Mouse (Mus musculus) mesoderm, embryonic 11.5 days (tissue): ENCODE data around the gene Clec4d.
"Not testable (repeated sequence)": the region's sequence is repeated elsewhere in the genome, so short reads cannot be mapped to it uniquely, and the experiment has no call there.

ENCODE experiments used
- DNase-seq: peaks from one replicate; pipeline ENCODE4 v3.0.0-alpha.2; 2012; ENCODE audit warnings: low read depth, low spot score

The Clec4d gene

DNA sequence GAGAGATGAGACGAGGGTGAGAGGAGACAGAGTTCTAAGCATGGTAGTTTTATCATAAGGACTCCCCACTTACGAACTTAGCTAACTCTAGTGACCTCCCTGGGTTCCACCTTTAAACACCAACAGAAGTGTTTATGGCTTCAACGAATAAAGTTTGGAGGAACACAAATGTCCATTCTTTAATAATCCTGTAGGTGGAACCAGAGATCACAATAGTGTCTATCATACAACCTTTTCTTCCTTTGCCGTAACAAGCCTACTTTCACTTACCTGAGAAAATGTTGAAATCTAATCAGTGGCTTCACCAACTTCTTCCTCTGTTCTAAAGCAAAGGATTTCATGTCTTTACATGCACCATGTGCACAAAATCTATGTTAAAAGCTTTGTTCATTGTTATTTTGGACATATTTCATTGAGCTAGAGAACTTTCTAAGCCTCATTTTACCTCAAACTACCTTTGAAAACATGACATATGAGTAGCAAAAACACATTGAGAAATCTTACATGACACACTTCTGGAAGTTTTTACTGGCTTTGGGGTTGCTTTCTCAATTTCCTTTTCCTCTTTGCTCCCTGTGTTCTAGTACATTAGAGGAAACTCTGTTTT lies at the start of gene Clec4d:
TSS of gene Clec4d (plus strand) at position 557 of the 607 bp plus-strand sequence.
- DNase-seq: no peak

DNA sequence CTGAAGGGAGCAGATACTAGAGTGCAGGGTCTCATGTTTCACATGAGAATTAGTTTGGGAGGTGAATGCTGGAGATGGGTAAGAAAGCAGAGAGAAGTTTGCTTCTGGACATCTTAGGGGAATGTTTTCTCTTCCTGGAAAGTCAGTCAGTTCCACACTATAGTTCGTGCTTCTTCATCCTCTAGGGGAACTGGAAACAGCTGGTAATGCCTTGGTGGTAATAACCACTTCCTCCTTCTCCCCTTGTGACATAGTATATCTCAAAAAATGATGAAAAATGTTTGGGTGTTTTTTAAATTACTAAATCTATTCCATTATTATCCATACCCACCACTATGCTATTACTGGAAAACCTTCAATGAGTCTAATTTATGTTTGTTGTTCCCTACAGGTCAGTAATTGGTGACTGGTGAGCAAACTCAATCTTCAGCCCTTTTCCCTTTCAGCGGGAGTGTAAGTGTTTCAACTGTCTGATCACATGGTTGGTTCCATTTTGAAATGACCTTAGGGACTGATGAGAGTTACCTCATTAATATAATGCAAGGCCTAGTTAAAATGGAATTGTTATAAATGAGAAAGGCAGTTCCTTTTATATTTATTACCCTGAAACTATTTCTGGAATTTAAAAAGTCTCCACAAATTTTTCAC lies 34.3 kb upstream of the Clec4d start:
- no peak for DNase-seq

DNA sequence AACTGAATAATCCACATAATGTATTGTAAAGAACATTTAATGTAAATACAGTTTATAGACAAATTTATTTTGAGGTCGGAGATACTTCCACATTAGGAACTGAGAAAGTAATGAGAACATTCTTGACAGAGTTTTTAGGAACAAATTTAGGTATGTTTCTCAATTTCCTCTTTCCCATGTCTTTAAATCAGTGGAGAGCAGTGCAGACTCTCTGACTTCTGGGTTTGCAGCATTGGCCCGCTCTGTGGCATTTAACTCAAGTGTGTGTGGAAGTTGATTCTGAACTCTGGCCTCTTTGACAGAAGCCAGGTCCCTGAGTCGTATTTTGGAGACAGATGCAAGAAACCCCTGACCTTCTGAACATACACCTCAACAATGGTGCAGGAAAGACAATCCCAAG lies 32.3 kb upstream of the Clec4d start, which contains the start of gene Clec4n:
TSS of gene Clec4n (plus strand) at position 200 of the 400 bp plus-strand sequence.
- DNase-seq: no peak

DNA sequence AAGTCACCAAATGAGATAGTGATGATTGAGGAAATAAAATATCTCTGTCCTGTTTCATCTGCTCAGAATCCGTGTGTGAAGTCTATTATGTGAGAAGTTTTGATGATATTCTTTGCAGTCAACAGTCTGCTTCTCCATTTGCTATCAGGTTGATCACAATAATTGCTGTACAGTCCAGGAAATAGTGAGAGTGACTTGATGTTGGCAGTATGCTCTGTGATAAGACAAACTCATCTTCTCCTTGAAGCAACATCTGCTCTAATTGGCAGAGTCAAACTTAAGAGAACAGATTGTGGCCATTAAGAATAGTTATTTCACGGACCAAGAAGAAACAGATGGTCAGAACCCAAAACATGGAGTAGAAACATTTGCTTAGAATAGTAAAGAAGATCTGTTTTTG lies 30.8 kb upstream of the Clec4d start:
- DNase-seq: no peak

DNA sequence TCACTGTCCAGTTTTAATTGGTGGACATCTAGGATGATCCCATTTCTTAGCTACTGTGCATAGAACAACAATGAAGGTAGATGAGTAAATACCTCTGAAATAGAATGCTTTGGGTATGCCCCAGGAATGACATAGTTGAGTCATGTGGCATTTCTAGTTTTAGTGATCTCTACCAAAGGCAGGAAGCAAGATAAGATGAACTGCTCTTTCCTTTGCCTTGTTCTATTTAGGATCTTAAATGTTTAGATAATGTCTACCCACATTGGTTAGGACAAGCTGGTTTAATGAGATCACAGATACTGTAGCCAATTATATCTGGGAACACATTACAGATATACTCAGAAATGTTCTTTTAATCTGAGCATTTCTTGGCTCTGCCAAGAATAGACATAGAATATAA lies 24.3 kb upstream of the Clec4d start:
- no peak for DNase-seq

DNA sequence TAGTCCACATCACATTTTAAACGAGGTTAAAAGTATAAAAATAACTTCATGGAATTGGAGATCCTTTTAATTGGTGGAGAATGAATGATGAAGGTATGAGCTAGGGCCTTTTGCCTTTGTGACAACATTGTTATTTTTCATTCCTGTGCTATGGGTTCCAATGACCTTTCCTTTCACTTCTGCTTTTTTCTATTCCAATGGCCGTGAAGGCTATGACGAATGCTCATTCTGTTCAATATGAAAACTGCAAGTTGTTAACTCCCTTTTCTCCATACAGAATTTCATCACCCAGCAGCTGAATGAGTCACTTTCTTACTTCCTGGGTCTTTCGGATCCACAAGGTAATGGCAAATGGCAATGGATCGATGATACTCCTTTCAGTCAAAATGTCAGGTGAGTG lies 17.7 kb upstream of the Clec4d start:
- no peak for DNase-seq

DNA sequence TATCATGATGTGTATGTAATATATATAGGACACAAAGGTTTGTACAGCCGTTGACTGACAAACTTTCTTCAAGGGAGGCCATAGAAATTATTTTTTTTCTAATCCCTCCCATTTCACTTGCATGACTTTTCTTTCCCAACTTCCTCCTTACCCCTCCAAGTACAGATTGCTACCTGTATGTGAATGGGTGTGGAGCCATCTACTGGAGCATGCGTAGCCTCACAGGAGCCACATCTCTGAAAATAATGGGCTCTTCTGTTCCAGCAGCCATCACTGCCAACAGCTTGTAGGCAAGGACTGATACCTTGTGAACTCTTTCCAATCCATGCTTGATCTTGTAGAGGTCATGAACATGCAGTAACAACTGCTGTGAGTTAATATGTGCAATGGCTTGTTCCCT lies 13.0 kb upstream of the Clec4d start:
- not testable (repeated sequence) for DNase-seq

DNA sequence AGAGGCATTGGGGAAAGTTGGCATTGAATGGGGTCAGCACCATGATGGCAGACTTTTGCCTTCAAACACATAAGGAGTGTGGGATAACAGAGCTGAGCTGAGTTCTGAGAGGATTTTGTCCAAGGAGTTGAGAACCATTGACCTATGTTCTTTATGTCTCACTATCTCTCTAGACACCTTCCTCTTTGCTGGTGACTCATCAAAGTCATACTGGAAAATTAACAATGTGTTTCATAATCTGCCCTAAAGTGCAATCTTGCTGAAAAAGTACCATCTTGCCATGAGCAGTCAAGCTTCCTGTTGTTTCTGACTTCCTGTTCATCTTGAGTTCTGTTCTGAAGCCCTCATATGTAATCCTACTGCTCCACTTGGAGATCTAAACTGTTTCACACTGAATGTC lies 9.2 kb upstream of the Clec4d start:
- DNase-seq: no peak

DNA sequence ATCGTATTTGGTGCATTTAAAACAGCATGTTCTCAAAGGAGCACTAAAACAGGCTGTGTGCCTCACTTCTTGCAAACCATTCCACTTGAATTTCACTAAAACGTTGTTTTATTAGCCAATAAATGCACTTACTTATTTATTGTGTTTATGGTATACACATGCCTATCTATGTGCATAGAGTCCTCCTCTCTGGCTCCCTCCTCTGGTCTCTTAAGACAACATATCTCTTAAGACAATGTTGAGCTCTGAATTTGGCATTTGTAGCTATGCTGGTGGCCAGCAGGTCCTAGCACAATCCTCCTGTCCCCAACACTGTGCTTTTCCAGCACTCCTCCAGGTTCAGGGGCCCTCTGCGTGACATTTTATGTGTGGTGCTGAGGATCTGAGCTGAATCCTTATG lies 3.0 kb upstream of the Clec4d start:
- no peak for DNase-seq

DNA sequence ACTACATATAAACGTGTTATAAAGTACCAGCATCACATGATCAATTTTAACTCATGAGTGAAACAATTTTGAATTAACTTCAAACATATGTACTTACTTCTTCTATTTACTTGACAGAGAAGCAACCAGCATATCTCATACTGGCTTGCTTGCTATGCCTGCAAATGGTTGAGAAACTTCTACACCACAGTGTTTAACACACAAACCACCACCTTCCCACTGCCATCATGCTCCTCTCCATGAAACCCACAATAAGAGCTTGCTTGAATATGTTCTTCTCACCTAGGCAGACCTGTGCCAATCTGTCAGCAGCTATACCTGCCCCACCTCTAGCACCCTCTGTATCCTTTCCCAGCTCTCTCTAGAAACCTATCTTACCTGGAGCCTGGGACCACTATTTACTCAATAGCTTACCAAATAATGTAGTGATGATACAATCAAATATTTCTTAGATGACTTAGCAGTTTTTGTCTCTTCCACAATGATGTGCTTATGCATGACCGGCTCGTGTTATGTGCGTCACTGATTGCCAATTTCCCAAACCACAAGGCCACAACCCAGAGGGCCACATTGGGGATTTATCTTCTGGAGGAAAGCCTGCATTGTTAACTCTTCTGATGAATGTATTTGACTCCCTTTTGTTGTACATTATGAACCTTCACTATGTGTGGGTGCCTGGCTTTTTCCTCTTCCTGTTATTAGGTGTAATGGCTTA lies 1.9 kb upstream of the Clec4d start:
- DNase-seq: no peak

DNA sequence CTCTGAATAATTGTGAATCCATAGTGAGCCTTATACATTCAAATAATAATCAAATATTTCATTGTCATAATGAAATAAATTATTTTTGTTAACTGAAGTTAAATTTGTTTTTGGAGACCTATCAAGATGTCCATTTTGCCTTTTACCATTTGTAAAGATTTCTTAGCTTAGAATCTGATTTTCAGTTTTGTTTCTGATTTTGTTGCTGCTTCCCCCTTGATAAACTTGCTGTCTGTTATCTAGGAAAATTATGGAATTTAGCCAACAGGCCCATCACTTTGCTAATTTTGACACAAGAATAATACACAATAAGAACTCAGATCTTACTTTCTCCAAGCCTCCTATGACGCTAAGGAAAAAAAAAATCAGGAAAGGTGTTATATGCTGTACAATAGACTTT lies 1.0 kb upstream of the Clec4d start:
- DNase-seq: no peak

DNA sequence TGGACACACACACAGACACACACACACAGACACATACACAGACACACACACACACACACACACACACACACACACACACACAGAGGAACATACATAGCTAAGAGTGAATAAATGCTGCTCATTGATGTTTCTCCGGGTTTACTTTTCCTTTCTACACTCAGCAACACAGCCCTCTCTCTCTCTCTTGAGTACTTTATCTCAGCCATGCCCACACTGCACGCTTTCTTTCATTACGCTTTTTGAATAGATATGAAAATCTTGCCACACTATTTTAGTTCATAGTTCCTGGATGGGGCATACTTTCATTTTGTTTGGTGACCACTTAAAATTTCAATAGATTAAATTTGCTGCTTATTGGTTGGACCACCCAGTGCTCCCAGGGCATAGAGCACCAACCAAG lies 2.3 kb downstream of the Clec4d start:
- DNase-seq: no peak

DNA sequence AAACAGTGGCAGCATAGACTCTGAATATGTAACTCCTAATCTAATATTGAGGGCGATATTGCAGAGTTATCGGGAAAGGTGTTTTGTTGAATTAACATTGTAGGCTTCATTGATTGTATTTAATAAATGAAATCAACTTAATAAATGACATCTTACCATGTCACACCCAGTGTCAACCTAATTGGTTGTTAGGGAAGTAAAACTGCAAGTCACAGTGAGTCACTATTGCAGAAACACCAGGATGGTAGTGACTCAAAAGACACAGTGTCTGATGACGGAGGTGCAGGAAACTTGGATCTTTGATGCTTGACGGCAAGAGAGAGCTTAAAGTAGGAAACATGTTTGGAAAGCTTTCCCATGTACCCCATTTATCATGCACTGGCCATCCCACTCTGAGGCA lies 3.9 kb downstream of the Clec4d start:
- no peak for DNase-seq

DNA sequence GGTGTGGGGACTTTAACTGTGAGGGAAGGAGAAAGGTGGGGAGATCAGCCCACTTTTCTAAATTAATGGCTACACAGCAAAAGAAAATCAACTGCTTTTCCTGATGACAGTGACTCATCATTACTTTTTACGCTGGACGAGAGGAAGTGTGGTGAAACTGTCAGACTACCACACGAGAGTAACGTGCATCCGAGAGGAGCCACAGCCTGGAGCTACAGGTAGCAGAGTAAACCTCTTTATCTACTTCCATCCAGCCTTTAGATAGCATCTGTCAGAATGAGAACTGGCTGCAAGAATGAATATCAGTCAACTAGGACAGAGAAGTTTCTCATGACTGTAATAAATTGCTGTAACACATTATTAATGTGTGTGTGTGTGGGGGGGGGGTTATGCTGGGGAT lies 5.0 kb downstream of the Clec4d start:
- DNase-seq: no peak

DNA sequence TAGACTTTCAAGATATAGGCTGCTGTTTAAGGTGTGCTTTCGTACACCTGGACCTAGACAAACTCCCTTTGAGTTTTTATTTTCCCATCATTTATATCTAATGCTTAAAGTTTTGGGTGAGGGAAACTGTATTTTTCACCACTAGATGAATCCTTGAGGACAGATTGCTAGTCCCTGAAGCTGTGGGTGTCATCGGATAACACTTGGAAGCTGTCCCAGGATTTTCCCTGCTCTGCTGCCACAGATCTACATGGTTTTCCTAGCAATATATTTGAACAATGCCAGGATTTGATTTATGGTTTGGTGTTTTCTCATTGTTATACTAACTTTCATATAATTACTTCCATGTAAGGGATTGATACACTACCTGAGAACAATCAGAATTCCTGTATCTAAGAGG lies 17.5 kb downstream of the Clec4d start:
- no peak for DNase-seq

DNA sequence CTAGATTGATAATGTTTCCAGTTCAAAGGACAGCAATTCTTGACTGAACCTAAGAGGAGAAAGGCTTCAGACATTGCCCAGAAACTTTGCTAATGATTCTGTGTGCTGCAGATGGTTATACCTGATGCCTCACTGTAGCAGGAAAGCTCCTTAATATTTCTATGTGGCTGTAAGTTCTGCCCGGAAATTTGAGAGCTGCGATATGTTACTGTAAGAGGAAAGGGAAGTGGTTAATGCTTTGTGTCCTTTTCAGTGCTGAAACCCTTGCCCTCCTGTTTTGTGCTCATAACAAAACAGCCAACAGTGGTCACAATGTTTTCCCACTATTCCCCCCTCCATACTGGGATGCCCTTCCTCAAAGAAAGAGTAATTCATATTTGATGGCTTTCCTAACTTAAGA lies 24.4 kb downstream of the Clec4d start:
- DNase-seq: no peak

DNA sequence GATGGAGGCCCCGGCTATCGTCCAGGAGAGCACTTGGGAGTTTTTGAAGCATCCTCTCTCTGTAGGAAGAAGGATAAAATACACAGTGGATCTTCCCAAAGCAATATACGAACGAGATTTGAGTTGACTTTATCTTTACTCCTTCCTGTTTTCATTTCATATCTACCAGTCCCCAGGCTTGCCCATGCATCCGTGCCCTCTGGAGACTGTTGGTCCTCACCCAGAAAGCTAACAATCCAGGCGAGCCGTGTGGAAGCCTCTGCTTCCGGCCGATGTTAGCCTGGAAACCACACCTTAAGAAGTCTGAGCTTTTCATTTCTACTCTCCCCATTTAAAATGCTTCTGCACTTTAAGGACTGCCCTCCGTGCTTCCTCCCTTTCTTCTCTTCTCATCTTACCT lies 27.0 kb downstream of the Clec4d start:
- DNase-seq: no peak

DNA sequence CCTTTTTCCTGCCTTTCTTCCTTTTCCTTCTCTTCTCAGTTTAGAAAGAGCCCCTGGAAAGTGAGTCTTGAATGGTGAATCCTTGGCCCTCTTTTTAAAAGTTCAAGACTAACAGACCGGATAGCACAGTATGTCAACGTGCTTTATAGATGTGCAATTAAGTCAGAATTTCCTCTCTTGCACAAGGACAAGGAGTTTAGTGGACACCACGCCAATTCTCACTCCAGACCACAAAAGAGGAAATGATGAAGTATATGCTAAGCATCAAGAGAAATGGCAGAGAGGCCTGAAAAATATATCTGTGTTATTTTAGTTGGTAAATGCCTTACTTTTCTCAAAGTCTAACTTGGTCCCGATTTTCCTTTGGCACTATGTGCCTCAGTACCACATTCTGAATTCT lies 27.8 kb downstream of the Clec4d start, which contains the start of gene Clec4e:
TSS of gene Clec4e (minus strand) at position 118 of the 400 bp plus-strand sequence.
- no peak for DNase-seq

DNA sequence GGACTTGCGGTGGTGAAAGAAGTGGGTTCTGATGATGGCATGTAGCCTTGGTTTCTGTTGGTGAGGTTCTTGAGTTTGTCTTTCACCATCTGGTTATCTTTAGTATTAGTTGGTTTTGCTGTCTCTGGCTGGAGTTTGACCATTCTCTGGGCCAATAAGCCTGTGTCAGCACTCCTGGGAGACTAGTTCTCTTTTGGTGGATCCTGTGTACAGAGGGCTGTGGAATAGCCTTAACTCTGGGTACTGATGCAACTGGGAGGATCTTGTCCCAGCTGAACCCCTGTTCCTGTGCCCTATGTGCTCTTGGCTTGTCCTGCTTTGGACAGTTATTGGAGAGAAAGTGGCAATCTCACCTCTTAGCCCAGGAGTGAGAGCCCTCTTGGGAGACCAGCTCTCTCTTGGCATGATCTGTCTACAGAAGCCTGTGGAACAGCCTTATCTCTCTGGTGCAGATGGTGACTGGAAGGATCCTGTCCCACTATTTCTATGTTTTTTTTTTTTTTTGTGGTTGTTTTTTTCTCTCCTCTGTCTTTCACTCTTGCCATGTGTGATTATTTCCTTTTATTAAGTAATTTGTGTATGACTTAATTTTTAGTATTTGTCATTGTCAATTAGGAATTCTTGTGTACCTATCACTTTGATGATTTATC lies 31.0 kb downstream of the Clec4d start:
- no peak for DNase-seq

DNA sequence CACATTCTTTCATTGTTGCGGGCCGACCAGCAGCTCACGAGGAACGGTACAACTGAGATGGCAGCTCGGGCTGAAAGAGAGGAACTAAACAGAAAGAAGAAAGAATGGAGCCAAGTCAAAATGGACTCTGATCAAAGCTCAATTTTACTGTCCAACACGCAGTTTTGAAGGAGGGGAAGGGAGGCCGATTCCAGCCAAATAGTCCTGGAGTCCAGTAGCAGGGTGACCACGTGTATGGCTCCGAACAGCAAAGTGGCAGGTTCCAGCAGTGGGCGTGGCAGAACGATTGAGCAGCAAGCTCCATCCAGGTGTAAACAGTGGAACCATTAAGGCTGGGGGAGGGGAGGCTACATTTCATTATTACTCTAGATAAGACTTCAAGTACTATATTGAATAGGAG lies 31.6 kb downstream of the Clec4d start:
- DNase-seq: not testable (repeated sequence)

DNA sequence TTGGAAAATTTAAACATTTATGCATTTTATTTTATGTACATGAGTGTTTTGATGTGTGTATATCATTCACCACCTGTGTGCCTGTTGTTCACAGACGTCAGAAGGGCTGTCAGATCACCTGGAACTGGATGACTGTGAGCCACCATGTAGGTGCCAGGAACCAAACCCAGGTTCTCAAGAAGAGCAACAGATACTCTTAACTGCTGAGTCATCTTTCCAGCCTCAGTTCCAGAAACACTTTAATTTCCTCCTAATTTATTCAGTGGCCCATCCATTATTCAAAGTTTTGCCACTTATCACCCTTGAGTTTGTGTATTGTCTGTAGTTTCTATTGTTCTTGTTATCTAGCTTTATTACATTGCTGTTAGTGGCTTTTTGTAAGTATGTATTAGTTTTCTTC lies 34.8 kb downstream of the Clec4d start:
- DNase-seq: no peak

DNA sequence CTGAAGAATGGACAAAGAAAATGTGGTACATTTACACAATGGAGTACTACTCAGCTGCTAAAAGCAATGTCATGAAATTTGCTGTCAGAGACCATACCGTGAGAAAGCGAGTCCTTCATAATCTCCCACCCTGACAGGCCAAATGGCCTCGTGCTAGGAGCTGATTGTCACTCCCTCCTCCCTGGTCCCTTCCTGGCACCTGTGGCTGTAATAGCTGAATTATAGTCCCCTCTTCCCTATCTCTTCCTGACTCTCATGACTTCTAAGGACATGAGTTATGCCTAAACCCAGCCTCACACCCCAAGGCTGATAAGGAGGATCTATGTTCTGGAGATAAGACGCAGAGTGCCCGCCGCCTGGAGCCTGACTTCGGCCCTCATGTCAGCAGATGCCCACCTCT lies 44.4 kb downstream of the Clec4d start:
- not testable (repeated sequence) for DNase-seq
